Mouse (Mus musculus) effector memory CD4-positive, alpha-beta T cell, adult 5 months (primary cell): ENCODE results near the gene Abhd14a. TPM values are rescaled to one million over a fixed set of nuclear protein-coding genes. Genes with fewer than 3 reads are reported as not detected.

Source experiments
- polyA plus RNA-seq: library from polyadenylated mRNA; unstranded; fragments of 100-300 nt; shearing (Covaris generic); gene quantifications from one replicate; pipeline ENCODE4 v1.2.1, GENCODE M21; 2017

Gene Abhd14a
- polyA plus RNA-seq, result 17.2 TPM

DNA sequence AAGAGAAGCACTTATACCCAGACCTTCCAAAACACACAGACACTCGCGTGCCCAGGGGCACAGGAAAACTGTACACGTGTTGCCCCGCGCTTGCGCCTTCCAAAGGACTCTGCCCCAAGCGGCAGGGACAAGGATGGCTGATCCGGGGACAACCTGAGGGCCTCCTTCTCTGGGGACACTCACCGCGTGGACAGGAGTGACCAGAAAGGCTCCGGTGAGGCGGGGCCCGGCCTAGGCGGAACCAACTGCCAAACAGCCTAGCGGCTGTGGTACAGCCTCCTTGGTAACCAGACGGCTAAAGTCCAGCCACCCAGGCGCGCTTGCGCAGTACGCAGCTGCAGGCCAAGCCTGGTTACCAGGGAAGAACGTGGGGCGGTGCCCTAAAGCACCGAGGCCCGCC lies at the start of gene Abhd14a, which contains the start of gene Abhd14b:
Abhd14a (minus strand) TSS at position 331 of the 400 bp plus-strand sequence.
Abhd14b (plus strand) TSS at position 112 of the 400 bp plus-strand sequence.

DNA sequence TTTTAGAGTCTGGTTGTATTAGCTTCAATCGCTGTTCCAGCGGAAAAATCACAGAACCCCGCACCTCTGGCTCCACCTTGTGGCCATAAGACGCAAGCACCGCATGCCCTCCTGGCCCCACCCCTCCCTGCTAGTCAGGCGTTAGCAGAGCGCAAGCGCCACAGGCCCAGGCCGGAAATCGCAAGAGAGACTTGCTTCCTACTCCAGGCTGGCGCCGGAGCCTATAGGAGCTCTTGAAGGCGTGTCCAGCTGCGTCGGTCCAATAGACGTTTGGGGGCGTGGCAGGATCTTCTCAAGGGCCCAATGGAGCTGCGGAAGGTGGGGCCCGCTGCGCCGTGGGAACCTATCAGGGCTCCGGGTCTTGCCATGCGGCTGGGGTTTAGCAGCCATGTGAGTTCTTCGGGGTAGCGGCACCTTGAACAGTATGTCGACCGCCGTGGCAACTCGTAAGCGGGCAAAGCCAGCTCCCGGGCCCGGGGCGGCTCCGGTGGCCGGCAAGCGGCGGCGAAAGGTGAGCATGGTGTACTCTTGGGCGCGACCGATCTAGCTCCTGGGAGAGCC lies 29.5 kb upstream of the Abhd14a start, which contains the start of gene Parp3:
Parp3 (minus strand) TSS at position 26 of the 561 bp plus-strand sequence.

DNA sequence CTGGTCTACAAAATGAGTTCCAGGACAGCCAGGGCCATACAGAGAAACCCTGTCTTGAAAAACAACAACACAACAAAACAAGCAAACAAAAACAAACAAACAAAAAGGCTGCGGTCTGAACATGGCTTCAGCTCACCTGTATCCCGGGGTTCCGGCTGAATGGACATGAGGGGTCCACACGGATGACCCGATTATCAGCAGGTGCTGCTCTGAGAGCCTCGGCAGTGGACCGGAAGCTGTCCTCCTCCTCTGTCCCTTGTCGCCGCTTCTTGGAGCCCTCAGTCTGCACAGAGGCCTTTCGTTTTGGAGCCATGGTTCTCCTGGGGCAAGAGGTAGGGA lies 28.2 kb upstream of the Abhd14a start, which contains the start of gene Rrp9:
Rrp9 (plus strand) TSS at position 301 of the 339 bp plus-strand sequence.

DNA sequence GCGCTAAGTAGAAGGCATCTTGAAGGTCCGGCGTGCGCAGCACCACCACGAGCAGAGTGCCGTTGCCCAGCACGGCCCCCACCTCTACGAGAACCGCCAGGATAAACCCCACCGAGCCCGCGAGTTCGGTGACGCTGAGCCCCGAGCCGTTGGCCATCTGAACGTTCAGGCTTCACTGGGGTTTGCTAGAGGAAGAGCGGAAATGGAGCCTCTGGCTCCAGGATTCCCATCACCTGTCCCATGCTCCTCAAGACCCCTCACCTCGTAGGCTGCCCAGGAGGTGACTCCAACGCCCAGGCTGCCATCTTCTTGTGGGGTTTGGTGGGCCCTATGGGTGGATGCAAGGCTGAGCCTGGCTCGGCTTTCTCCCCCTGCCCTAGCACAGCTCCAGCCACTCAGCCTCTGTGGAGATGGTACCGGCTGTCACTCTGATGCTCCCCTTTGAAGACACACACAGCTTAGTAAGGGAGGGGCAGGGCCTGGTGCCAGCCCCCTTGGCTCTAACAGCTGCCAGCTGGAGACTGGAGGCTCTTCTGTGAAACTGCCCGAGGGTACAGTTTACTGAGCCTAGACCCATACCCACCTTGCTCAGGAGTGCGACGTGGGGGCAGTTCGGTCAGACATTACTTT lies 18.2 kb upstream of the Abhd14a start, which contains the start of gene Gpr62:
Gpr62 (minus strand) TSS at position 368 of the 630 bp plus-strand sequence.

DNA sequence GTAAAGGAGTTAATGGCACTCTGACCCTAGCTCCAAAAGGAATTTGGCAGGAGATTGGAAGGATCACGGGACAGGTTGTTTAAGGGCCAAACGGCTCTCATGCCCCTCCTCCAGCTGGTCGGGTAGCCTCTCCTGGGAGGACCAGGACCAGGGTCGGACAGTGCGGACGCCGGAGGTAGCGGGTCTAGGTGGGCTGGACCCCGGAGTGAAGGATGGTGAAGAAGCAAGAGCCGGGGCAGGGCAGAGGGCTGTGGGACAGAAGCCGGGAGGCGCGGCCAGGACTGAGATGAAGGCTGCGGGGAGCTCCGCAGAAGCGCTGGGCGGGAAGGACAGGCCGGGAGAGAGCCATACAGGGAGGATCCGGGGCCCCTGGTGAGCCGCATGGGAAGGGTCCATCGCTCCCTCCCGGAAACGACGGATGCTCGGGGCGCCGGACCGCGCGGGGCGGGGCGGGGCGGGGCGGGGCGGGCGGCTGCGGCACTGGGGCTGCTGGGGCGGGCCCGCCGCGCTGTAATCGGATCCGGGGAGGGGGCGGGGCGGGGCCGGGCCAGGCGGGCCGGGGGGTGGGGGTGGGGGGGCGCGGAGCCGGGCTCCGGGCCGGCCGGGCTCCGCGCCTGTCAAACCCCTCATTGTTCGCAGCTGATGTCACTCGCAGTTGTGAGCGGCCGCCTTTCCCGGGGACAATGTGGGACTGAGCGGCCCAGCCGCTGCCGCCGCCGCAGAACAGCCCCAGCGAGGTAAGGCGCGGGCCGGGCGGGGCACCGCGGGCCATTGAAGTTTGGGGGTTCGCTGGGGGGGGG lies 6.0 kb upstream of the Abhd14a start, which contains the start of gene Pcbp4:
Pcbp4 (plus strand) TSS at position 21 of the 800 bp plus-strand sequence.

DNA sequence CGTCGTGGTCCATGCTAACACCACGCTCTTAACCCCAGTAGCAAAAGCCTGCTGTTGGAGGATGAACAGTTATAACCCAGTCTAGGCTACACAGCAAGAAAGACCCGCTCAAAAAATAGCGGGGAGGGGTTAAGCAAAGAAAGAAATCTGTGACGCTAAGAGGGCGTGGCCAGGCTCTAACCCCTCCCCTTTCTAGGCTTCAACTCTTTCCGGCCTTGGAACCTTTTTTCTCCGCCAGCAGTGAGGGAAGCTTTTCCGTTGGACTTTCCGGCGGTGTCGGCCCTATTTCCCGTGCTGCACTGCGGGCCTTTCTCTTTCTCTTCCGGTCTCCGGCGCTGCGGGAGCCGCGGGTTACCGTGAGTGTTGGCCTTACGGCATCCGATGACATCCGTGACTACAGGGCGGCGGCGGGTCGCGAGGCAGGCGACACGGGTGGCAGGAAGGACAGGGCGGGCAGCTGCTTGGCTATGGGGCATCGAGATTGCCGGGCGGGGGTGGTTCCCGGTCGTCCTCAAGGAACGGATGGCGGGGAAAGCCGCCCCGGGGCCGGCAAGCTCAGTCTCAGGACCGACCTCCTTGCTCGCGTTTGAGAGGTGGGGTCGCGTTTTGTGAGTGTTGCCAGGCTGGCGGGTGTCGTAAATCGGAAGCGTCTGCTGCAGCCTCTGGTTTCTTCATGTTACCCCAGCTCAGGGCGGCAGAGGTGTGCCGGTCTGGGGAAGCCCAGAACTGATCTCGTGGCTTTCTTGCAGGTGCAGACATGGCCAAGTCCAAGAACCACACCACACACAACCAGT lies 18.1 kb downstream of the Abhd14a start, which contains the start of gene Rpl29:
Rpl29 (plus strand) TSS at position 234 of the 794 bp plus-strand sequence.

Other genes with a start within 250 kb of the Abhd14a start
- gene Ppm1m, start 247.9 kb downstream of the Abhd14a start, polyA plus RNA-seq, result 43.8 TPM
- gene Twf2, start 244.6 kb downstream of the Abhd14a start, polyA plus RNA-seq, result 100 TPM
- not detected for gene Tlr9, start 225.1 kb downstream of the Abhd14a start, polyA plus RNA-seq
- gene Alas1, start 199.0 kb downstream of the Abhd14a start, polyA plus RNA-seq, result 24.7 TPM
- 4.0 TPM for gene Poc1a, start 166.6 kb downstream of the Abhd14a start, polyA plus RNA-seq
- gene Dusp7, start 79.0 kb downstream of the Abhd14a start, polyA plus RNA-seq, result 23.5 TPM
- 676 TPM for gene Rpl29, start 18.2 kb downstream of the Abhd14a start, polyA plus RNA-seq
- 21.0 TPM for gene Acy1, start 9.4 kb downstream of the Abhd14a start, polyA plus RNA-seq
- gene Abhd14b, start 219 bp downstream of the Abhd14a start, polyA plus RNA-seq, result 6.1 TPM
- gene Pcbp4, start 5.6 kb upstream of the Abhd14a start, polyA plus RNA-seq, result 11.5 TPM
- gene Gpr62, start 18.3 kb upstream of the Abhd14a start, polyA plus RNA-seq, result not detected
- 59.8 TPM for gene Rrp9, start 28.3 kb upstream of the Abhd14a start, polyA plus RNA-seq
- gene Parp3, start 29.3 kb upstream of the Abhd14a start, polyA plus RNA-seq, result 41.7 TPM
- not detected for gene Iqcf1, start 52.3 kb upstream of the Abhd14a start, polyA plus RNA-seq
- gene Iqcf5, start 66.9 kb upstream of the Abhd14a start, polyA plus RNA-seq, result not detected
- not detected for gene Iqcf3, start 114.0 kb upstream of the Abhd14a start, polyA plus RNA-seq
- gene Iqcf4, start 123.3 kb upstream of the Abhd14a start, polyA plus RNA-seq, result not detected
- not detected for gene Iqcf6, start 178.9 kb upstream of the Abhd14a start, polyA plus RNA-seq
- not detected for gene Grm2, start 208.4 kb upstream of the Abhd14a start, polyA plus RNA-seq
- 43.8 TPM for gene Tex264, start 238.2 kb upstream of the Abhd14a start, polyA plus RNA-seq